Mouse (Mus musculus): ENCODE measurements around the gene Rnf6. TPM values are rescaled to one million over a fixed set of nuclear protein-coding genes. Genes with fewer than 3 reads are reported as not detected.

Gene Rnf6
- polyA plus RNA-seq, 3 experiments from 2014 or later = 83.6 to 88.9 (median 84.8) TPM

Other genes with a start within 250 kb of the Rnf6 start
- not detected for gene Cyp3a25, start 211.9 kb downstream of the Rnf6 start, polyA plus RNA-seq (2017; shearing (Covaris generic))
- not detected for gene Cyp3a59, start 142.3 kb downstream of the Rnf6 start, polyA plus RNA-seq (2017; shearing (Covaris generic))
- gene Gm5565, start 61.0 kb downstream of the Rnf6 start, polyA plus RNA-seq (2017; shearing (Covaris generic)) = not detected
- not detected for gene Gm6309, start 50.8 kb downstream of the Rnf6 start, polyA plus RNA-seq (2017; shearing (Covaris generic))
- gene 1700001J03Rik, start 36.3 kb downstream of the Rnf6 start, polyA plus RNA-seq (2017; shearing (Covaris generic)) = 1 to 10 TPM in 2 of 3 experiments, not detected in 1; 1.4 to 1.6 TPM
- gene Cdk8, start 9.7 kb upstream of the Rnf6 start, polyA plus RNA-seq (2017; shearing (Covaris generic)) = 10 to 100 TPM in 2 of 3 experiments, 1 to 10 TPM in 1; 9.7 to 19.8 (median 17.5) TPM
- not detected for gene Wasf3, start 163.4 kb upstream of the Rnf6 start, polyA plus RNA-seq (2017; shearing (Covaris generic))

Data from inflammation-experienced regulatory T-cells, adult 6 months (primary cell).